Mouse (Mus musculus) CH12.LX (cell line): ENCODE results near the gene Fnip1. TPM values are rescaled to one million over a fixed set of nuclear protein-coding genes. Genes with fewer than 3 reads are reported as not detected.

ENCODE experiments used
- DNase-seq: peaks from one replicate; pipeline ENCODE4 v3.0.0-alpha.2; 2013; ENCODE audit errors: extremely low read depth
- H3K27ac ChIP-seq: 2 replicates; pipeline ENCODE4 v1.5.1; 2012; ENCODE audit warnings: low read depth, mild to moderate bottlenecking, control low read depth, moderate library complexity; ENCODE audit not compliant: insufficient read depth
- H3K27me3 ChIP-seq: replicated peaks from 2 replicates; pipeline ENCODE3; 2012; ENCODE audit warnings: inconsistent platforms
- H3K36me3 ChIP-seq, 2 experiments: replicated peaks in 1 of 2; 2 replicates each; pipeline versions ENCODE3 to v1.6.1; 2012; ENCODE audit warnings: inconsistent platforms in 1 of 2, low read length in 1 of 2, mild to moderate bottlenecking in 1 of 2, mixed read lengths in 1 of 2, moderate library complexity in 1 of 2; ENCODE audit not compliant: control insufficient read depth in 1 of 2, insufficient read depth in 1 of 2
- H3K4me1 ChIP-seq, 2 experiments: 2 replicates each; pipeline ENCODE4 v1.6.1; 2012; ENCODE audit warnings: inconsistent platforms in 1 of 2, moderate library complexity in 1 of 2; ENCODE audit not compliant: insufficient read depth in 2 of 2, control insufficient read depth in 1 of 2
- H3K4me2 ChIP-seq: 2 replicates; pipeline ENCODE4 v1.6.1; 2012; ENCODE audit warnings: low read depth, mild to moderate bottlenecking, control low read depth; ENCODE audit not compliant: poor library complexity, insufficient read depth, severe bottlenecking
- H3K4me3 ChIP-seq, 3 experiments: fragments of 150-350 bp in 1 of 3; sonication (generic) in 1 of 3; replicated peaks in 1 of 3; 2 replicates each; pipeline versions ENCODE3 to v1.5.1; 2011 to 2012; ENCODE audit warnings: low read depth in 2 of 3, low read length in 2 of 3, mild to moderate bottlenecking in 2 of 3, moderate library complexity in 2 of 3, control low read depth in 1 of 3, improper control_type of control experiment in 1 of 3, inconsistent platforms in 1 of 3, mixed read lengths in 1 of 3; ENCODE audit not compliant: poor library complexity in 1 of 3
- H3K79me2 ChIP-seq: replicated peaks from 2 replicates; pipeline ENCODE4 v1.6.1; 2012; ENCODE audit warnings: mild to moderate bottlenecking, moderate library complexity; ENCODE audit not compliant: control insufficient read depth, poor library complexity, insufficient read depth, severe bottlenecking; ENCODE audit errors: extremely low read depth
- H3K9ac ChIP-seq: 2 replicates; pipeline ENCODE4 v1.6.1; 2012; ENCODE audit warnings: low read depth, mild to moderate bottlenecking, control low read depth, moderate library complexity; ENCODE audit not compliant: insufficient read depth
- H3K9me3 ChIP-seq: replicated peaks from 2 replicates; pipeline ENCODE3; 2012; ENCODE audit warnings: low read length, inconsistent platforms, mixed read lengths
- CTCF ChIP-seq, 2 experiments: IDR thresholded peaks in 1 of 2; conservative IDR thresholded peaks in 1 of 2; 2 replicates each; pipeline ENCODE4 v1.5.1; 2011 to 2012; ENCODE audit warnings: low read depth in 2 of 2, low read length in 2 of 2, improper control_type of control experiment in 1 of 2, inconsistent platforms in 1 of 2, mild to moderate bottlenecking in 1 of 2, moderate library complexity in 1 of 2
- E2F4 ChIP-seq: IDR thresholded peaks from 2 replicates; pipeline ENCODE4 v1.6.1; 2011; ENCODE audit warnings: low read depth, low read length, improper control_type of control experiment; ENCODE audit not compliant: insufficient replicate concordance
- ETS1 ChIP-seq: conservative IDR thresholded peaks from 2 replicates; pipeline ENCODE4 v1.6.1; 2012; ENCODE audit warnings: low read depth, mild to moderate bottlenecking, inconsistent platforms, low read length, improper control_type of control experiment, moderate library complexity
- HCFC1 ChIP-seq: IDR thresholded peaks from 2 replicates; pipeline ENCODE4 v1.6.1; 2012; ENCODE audit warnings: low read depth, mild to moderate bottlenecking, inconsistent platforms, low read length, improper control_type of control experiment
- IRF4 ChIP-seq: IDR thresholded peaks from 2 replicates; pipeline ENCODE4 v1.6.1; 2014; ENCODE audit warnings: low read depth, mild to moderate bottlenecking, inconsistent platforms, low read length, improper control_type of control experiment
- MAX ChIP-seq: IDR thresholded peaks from 2 replicates; pipeline ENCODE4 v1.6.1; 2011; ENCODE audit warnings: low read length, improper control_type of control experiment
- MAZ ChIP-seq: IDR thresholded peaks from 2 replicates; pipeline ENCODE4 v1.6.1; 2012; ENCODE audit warnings: low read depth, mild to moderate bottlenecking, inconsistent platforms, low read length, improper control_type of control experiment, moderate library complexity
- MEF2A ChIP-seq: IDR thresholded peaks from 2 replicates; pipeline ENCODE4 v1.6.1; 2014; ENCODE audit warnings: low read depth, mild to moderate bottlenecking, inconsistent platforms, low read length, improper control_type of control experiment, borderline replicate concordance
- POLR2AphosphoS2 ChIP-seq: IDR thresholded peaks from 2 replicates; pipeline ENCODE4 v1.6.1; 2011; ENCODE audit warnings: low read depth, low read length, improper control_type of control experiment
- RAD21 ChIP-seq: IDR thresholded peaks from 2 replicates; pipeline ENCODE4 v1.6.1; 2011; ENCODE audit warnings: low read depth, mild to moderate bottlenecking, low read length, improper control_type of control experiment, moderate library complexity
- RCOR1 ChIP-seq: conservative IDR thresholded peaks from 2 replicates; pipeline ENCODE4 v1.6.1; 2012; ENCODE audit warnings: low read depth, mild to moderate bottlenecking, inconsistent platforms, low read length, improper control_type of control experiment
- SMC3 ChIP-seq: IDR thresholded peaks from 2 replicates; pipeline ENCODE4 v1.6.1; 2011; ENCODE audit warnings: low read depth, low read length, improper control_type of control experiment
- TBP ChIP-seq: conservative IDR thresholded peaks from 2 replicates; pipeline ENCODE4 v1.6.1; 2011; ENCODE audit warnings: low read depth, low read length, improper control_type of control experiment
- USF1 ChIP-seq: IDR thresholded peaks from 2 replicates; pipeline ENCODE4 v1.6.1; 2014; ENCODE audit warnings: low read depth, mild to moderate bottlenecking, inconsistent platforms, low read length, improper control_type of control experiment
- USF2 ChIP-seq: conservative IDR thresholded peaks from 2 replicates; pipeline ENCODE4 v1.6.1; 2011; ENCODE audit warnings: low read depth, low read length, improper control_type of control experiment
- ZC3H11A ChIP-seq: IDR thresholded peaks from 2 replicates; pipeline ENCODE4 v1.6.1; 2012; ENCODE audit warnings: low read depth, mild to moderate bottlenecking, inconsistent platforms, low read length, improper control_type of control experiment
- ZKSCAN1 ChIP-seq: IDR thresholded peaks from 2 replicates; pipeline ENCODE4 v1.6.1; 2012; ENCODE audit warnings: low read depth, inconsistent platforms, low read length, improper control_type of control experiment, borderline replicate concordance
- ZMIZ1 ChIP-seq: IDR thresholded peaks from 2 replicates; pipeline ENCODE4 v1.6.1; 2012; ENCODE audit warnings: low read depth, mild to moderate bottlenecking, inconsistent platforms, low read length, improper control_type of control experiment
- ZNF384 ChIP-seq: IDR thresholded peaks from 2 replicates; pipeline ENCODE4 v1.6.1; 2012; ENCODE audit warnings: low read depth, low read length, improper control_type of control experiment, inconsistent platforms
- dilution Hi-C: fragments of 300-500 bp; cut with MboI; formaldehyde crosslinking; loops from 2 replicates; pipeline ENCODE4 v1.14.3; 2020; ENCODE audit warnings: low sequenced_read_pairs; ENCODE audit not compliant: extremely low pct_unique_long_range_greater_than_20kb, extremely low pct_ligation_motif_present
- in situ Hi-C: fragments of 300-500 bp; cut with MboI; formaldehyde crosslinking; loops from 3 replicates; pipeline ENCODE4 v1.14.3; 2019; ENCODE audit warnings: low sequenced_read_pairs, low pct_ligation_motif_present, low pct_unique_long_range_greater_than_20kb, mixed read lengths
- polyA plus RNA-seq: library from polyadenylated mRNA; unstranded; fragments of >175 nt; gene quantifications from 2 replicates; pipeline ENCODE4 v1.2.1, GENCODE M21; 2012; ENCODE audit warnings: low read depth; ENCODE audit not compliant: insufficient read length
- total RNA-seq, 2 experiments: library from RNA; depleted of rRNA; stranded (reverse); fragments of 300-350 nt in 1 of 2; fragments of >200 nt in 1 of 2; gene quantifications; 2 replicates each; pipeline ENCODE4 v1.2.3; 2012 to 2014

The Fnip1 gene
- total and polyA plus RNA-seq, 3 experiments, result 15.4 to 24.5 (median 21.8) TPM

DNA sequence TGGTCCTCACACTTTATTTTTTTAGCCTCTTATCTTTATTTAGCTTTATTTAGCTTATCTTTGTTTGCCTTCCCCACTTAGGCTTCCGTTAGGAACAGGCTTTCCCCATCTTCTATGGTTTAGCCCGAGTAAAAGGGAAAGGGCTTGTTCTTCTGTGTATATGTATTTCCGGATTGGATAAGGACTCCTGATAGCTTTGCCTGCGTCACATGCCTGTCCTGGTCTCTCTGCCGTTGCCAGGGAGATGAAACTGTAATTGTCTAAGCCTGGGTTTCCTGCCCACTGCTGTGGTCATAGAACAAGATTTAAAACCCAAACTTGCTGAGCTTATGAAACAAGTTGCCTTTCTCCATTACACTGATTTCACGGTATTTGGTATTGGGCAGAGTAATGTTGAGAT, 25.0 kb upstream of the Fnip1 start:
- dilution Hi-C loops (no loop called here), in situ Hi-C loops (no loop called here)
- no peak overlapping the region for H3K27ac ChIP-seq
- no peak overlapping the region for H3K4me2 ChIP-seq
- TF ChIP-seq MEF2A (no peak), MAX (no peak), RCOR1 (no peak), IRF4 (no peak), USF2 (no peak), MAZ (no peak), TBP (no peak), ZKSCAN1 (no peak), E2F4 (no peak), ZMIZ1 (no peak), POLR2AphosphoS2 (no peak), USF1 (no peak)
- no peak for DNase-seq
- no peaks in the 10 kb centered on the region for H3K9me3 ChIP-seq
- no peak overlapping the region for H3K4me3 ChIP-seq
- no peaks in the 10 kb centered on the region for H3K36me3 ChIP-seq
- no peaks in the 10 kb centered on the region for H3K27me3 ChIP-seq
- peaks cover 2 to 14% of the 10 kb centered on the region in 2 experiments for H3K4me1 ChIP-seq
- H3K9ac ChIP-seq, result no peak overlapping the region
- H3K79me2 ChIP-seq, result no peaks in the 10 kb centered on the region

DNA sequence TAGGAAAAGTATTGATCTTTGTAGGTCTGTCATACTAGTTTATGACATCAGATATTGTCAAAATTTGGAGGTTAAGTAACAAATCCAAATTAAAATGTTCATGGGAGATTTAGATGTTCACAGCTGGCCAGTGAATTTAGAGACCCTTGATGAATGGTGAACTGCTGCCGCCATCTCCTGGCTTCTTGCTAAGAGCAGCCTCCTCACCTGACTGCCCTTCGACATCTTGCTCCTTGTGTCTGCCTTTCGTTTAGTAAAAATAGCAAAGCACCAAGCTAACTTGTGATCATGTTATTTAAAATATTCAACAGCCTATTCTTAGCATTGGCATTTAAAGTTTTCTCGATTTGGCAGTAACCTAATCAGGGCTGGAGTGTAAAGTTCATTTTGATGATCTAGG, 15.0 kb upstream of the Fnip1 start:
- Histone ChIP-seq H3K36me3 (no peaks in the 10 kb centered on the region), H3K27ac (no peak overlapping the region), H3K27me3 (no peaks in the 10 kb centered on the region), H3K4me1 (peaks cover 6 to 7% of the 10 kb centered on the region in 2 experiments; a peak in 2 of 4 replicates), H3K9ac (no peak overlapping the region), H3K4me3 (no peak overlapping the region), H3K9me3 (no peaks in the 10 kb centered on the region), H3K79me2 (no peaks in the 10 kb centered on the region), H3K4me2 (no peak overlapping the region)
- no peak for TF ChIP-seq ZC3H11A
- TF ChIP-seq ETS1, result no peak
- TF ChIP-seq RAD21, result peak; percentile 64
- TF ChIP-seq SMC3, result peak; percentile 48
- TF ChIP-seq HCFC1, result no peak
- TF ChIP-seq ZNF384, result no peak
- TF ChIP-seq CTCF (conservative IDR thresholded peaks at IDR 0.05 in 1 of 2, IDR thresholded peaks at IDR 0.05 in 1 of 2; ENCODE audit: low read depth in 2 of 2, low read length in 2 of 2), result peak in 1 of 2 experiments; percentile 59; a peak in 2 of 4 replicates
- dilution Hi-C loops (no loop called here), in situ Hi-C loops (no loop called here)
- no peak for DNase-seq
